Mouse (Mus musculus): ENCODE measurements around the gene Gm4969. TPM values are rescaled to one million over a fixed set of nuclear protein-coding genes. Genes with fewer than 3 reads are reported as not detected.

Gm4969 gene
- total and polyA plus RNA-seq, 2 experiments: 0.02 to 0.09 TPM

- H3K27me3 ChIP-seq (ENCODE audit: control insufficient read depth, insufficient read depth, low read length): no peaks in the 10 kb centered on the region
Observed at GRCm38 (mm10) chr7:19092381-19093173, 25.6 kb downstream of the Gm4969 start.

GRCm38 (mm10) chr7:19091913-19092312, 26.3 kb downstream of the Gm4969 start:
- Histone ChIP-seq H3K27me3 (ENCODE audit: control insufficient read depth, insufficient read depth, low read length) (no peaks in the 10 kb centered on the region), H3K4me1 (ENCODE audit: control insufficient read depth, insufficient read depth, low read length) (peaks cover 8% of the 10 kb centered on the region), H3K79me2 (ENCODE audit: control insufficient read depth, insufficient read depth, low read length) (peaks cover 3% of the 10 kb centered on the region; the same call in 1 of the 2 replicates), H3K36me3 (ENCODE audit: control insufficient read depth, insufficient read depth, low read length) (no peaks in the 10 kb centered on the region), H3K27ac (replicated peaks; ENCODE audit: insufficient read depth, low read depth, low read length) (no peak overlapping the region), H3K4me3 (ENCODE audit: insufficient read depth, low read depth, low read length) (no peak overlapping the region), H3K9ac (ENCODE audit: low read depth, low read length) (no peak overlapping the region)
- WGBS: 84% methylated on average over 17 of the region's 17 CpGs
- TF ChIP-seq CTCF (IDR thresholded peaks at IDR 0.05; ENCODE audit: low read depth, low read length) (no peak), POLR2A (IDR thresholded peaks at IDR 0.05; ENCODE audit: extremely low read depth, insufficient read depth, low read length) (no peak)
- DNase-seq (ENCODE audit: extremely low read depth, low read depth, low spot score): no peak

More at GRCm38 (mm10) chr7:19092381-19093173, 25.6 kb downstream of the Gm4969 start:
- no peak for DNase-seq (ENCODE audit: extremely low read depth, low read depth, low spot score)
- peaks cover 8% of the 10 kb centered on the region for H3K4me1 ChIP-seq (ENCODE audit: control insufficient read depth, insufficient read depth, low read length)
- peak overlapping the region; percentile 18; the same call in 1 of the 2 replicates for H3K9ac ChIP-seq (ENCODE audit: low read depth, low read length)
- TF ChIP-seq POLR2A (IDR thresholded peaks at IDR 0.05; ENCODE audit: extremely low read depth, insufficient read depth, low read length) (no peak), CTCF (IDR thresholded peaks at IDR 0.05; ENCODE audit: low read depth, low read length) (no peak)
- WGBS: 35% methylated on average over 38 of the region's 38 CpGs
- H3K79me2 ChIP-seq (ENCODE audit: control insufficient read depth, insufficient read depth, low read length): peaks cover 3% of the 10 kb centered on the region; the same call in 1 of the 2 replicates
- H3K4me3 ChIP-seq (ENCODE audit: insufficient read depth, low read depth, low read length): peak overlapping the region; percentile 46; the same call in 1 of the 2 replicates
- no peaks in the 10 kb centered on the region for H3K36me3 ChIP-seq (ENCODE audit: control insufficient read depth, insufficient read depth, low read length)
- H3K27ac ChIP-seq (replicated peaks; ENCODE audit: insufficient read depth, low read depth, low read length): no peak overlapping the region

DNA sequence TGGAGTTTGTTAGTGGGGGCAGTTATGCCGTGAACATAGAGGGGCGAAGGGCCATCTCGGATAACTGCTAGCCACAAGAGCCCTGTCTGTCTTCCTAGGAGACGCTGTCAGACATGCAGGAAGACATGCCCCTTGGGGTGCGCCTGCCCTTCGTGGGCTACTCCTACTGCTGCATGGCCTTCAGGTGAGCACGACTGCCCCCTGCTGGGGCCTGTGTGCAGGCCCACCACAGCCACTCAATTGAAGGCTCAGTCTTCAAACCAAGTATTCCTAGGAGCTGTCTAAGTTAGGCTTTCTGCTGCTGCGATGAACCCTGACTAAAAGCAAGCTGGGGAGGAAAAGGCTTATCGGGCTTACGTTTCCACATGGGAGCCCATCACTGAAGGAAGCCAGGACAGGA, 29.4 kb downstream of the Gm4969 start:
- H3K9ac ChIP-seq (ENCODE audit: low read depth, low read length): no peak overlapping the region
- TF ChIP-seq CTCF (IDR thresholded peaks at IDR 0.05; ENCODE audit: low read depth, low read length) (peak; percentile 94), POLR2A (IDR thresholded peaks at IDR 0.05; ENCODE audit: extremely low read depth, insufficient read depth, low read length) (no peak)
- WGBS: 45% methylated on average over 10 of the region's 10 CpGs
- no peak overlapping the region for H3K4me3 ChIP-seq (ENCODE audit: insufficient read depth, low read depth, low read length)
- H3K27ac ChIP-seq (replicated peaks; ENCODE audit: insufficient read depth, low read depth, low read length): no peak overlapping the region
- peaks cover 3% of the 10 kb centered on the region; the same call in 1 of the 2 replicates for H3K79me2 ChIP-seq (ENCODE audit: control insufficient read depth, insufficient read depth, low read length)
- peaks cover 10% of the 10 kb centered on the region for H3K4me1 ChIP-seq (ENCODE audit: control insufficient read depth, insufficient read depth, low read length)
- H3K36me3 ChIP-seq (ENCODE audit: control insufficient read depth, insufficient read depth, low read length): no peaks in the 10 kb centered on the region
- H3K27me3 ChIP-seq (ENCODE audit: control insufficient read depth, insufficient read depth, low read length): no peaks in the 10 kb centered on the region
- no peak for DNase-seq (ENCODE audit: extremely low read depth, low read depth, low spot score)

DNA sequence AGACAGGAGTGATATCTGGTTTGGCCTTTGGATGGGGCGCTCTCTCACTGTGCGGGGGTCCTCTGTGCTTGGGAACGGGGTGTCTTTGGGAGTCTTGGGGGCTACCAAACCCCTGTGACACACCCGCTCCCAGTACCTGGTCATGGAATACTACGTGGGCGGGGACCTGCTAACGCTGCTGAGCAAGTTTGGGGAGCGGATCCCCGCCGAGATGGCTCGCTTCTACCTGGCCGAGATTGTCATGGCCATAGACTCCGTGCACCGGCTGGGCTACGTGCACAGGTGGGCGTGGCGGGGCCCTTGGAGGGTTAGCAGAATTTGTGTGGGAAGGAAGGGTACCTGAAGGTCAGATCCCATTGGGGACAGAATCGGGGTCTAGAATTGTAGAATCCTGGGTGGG, 31.4 kb downstream of the Gm4969 start:
- Histone ChIP-seq H3K9ac (ENCODE audit: low read depth, low read length) (no peak overlapping the region), H3K4me1 (ENCODE audit: control insufficient read depth, insufficient read depth, low read length) (peaks cover 4% of the 10 kb centered on the region), H3K4me3 (ENCODE audit: insufficient read depth, low read depth, low read length) (no peak overlapping the region), H3K27me3 (ENCODE audit: control insufficient read depth, insufficient read depth, low read length) (no peaks in the 10 kb centered on the region), H3K36me3 (ENCODE audit: control insufficient read depth, insufficient read depth, low read length) (no peaks in the 10 kb centered on the region), H3K27ac (replicated peaks; ENCODE audit: insufficient read depth, low read depth, low read length) (no peak overlapping the region), H3K79me2 (ENCODE audit: control insufficient read depth, insufficient read depth, low read length) (no peaks in the 10 kb centered on the region)
- 79% methylated on average over 18 of the region's 18 CpGs for WGBS
- no peak for TF ChIP-seq CTCF (IDR thresholded peaks at IDR 0.05; ENCODE audit: low read depth, low read length)
- TF ChIP-seq POLR2A (IDR thresholded peaks at IDR 0.05; ENCODE audit: extremely low read depth, insufficient read depth, low read length): no peak
- DNase-seq (ENCODE audit: extremely low read depth, low read depth, low spot score): no peak

GRCm38 (mm10) chr7:19086042-19086441, 32.1 kb downstream of the Gm4969 start:
- whole genome bisulfite sequencing: 22% methylated on average over 14 of the region's 14 CpGs
- Histone ChIP-seq H3K27me3 (ENCODE audit: control insufficient read depth, insufficient read depth, low read length) (no peaks in the 10 kb centered on the region), H3K36me3 (ENCODE audit: control insufficient read depth, insufficient read depth, low read length) (no peaks in the 10 kb centered on the region), H3K9ac (ENCODE audit: low read depth, low read length) (peak overlapping the region; percentile 25; the same call in 1 of the 2 replicates), H3K79me2 (ENCODE audit: control insufficient read depth, insufficient read depth, low read length) (no peaks in the 10 kb centered on the region), H3K27ac (replicated peaks; ENCODE audit: insufficient read depth, low read depth, low read length) (peak overlapping the region; percentile 22; the same call in 1 of the 2 replicates), H3K4me3 (ENCODE audit: insufficient read depth, low read depth, low read length) (no peak overlapping the region), H3K4me1 (ENCODE audit: control insufficient read depth, insufficient read depth, low read length) (peaks cover 4% of the 10 kb centered on the region)
- peak; percentile 65 for DNase-seq (ENCODE audit: extremely low read depth, low read depth, low spot score)
- TF ChIP-seq CTCF (IDR thresholded peaks at IDR 0.05; ENCODE audit: low read depth, low read length) (no peak), POLR2A (IDR thresholded peaks at IDR 0.05; ENCODE audit: extremely low read depth, insufficient read depth, low read length) (no peak)

DNA sequence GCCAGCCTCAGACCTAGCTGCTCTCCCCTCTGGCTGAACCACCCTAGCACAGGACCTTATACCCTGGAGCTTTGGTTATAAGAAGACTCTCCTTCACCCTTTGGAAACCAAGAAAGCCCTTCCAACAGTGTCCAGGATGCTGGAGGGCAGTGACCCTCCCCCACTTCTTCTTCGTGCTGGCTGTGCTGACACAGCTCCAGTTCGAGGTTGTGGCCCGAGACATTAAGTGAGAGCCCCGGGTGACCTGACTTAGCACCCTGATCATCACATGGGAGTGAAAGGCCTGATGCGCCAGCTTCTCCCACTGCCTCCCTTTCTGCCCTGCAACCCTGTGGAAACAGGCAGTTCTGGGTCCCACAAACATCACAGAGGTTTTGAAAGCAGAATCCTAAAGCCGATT, 32.7 kb downstream of the Gm4969 start:
- 9% methylated on average over 6 of the region's 6 CpGs for WGBS
- Histone ChIP-seq H3K4me1 (ENCODE audit: control insufficient read depth, insufficient read depth, low read length) (peaks cover 4% of the 10 kb centered on the region), H3K36me3 (ENCODE audit: control insufficient read depth, insufficient read depth, low read length) (no peaks in the 10 kb centered on the region), H3K4me3 (ENCODE audit: insufficient read depth, low read depth, low read length) (peak overlapping the region; percentile 19; the same call in 1 of the 2 replicates), H3K79me2 (ENCODE audit: control insufficient read depth, insufficient read depth, low read length) (no peaks in the 10 kb centered on the region), H3K27ac (replicated peaks; ENCODE audit: insufficient read depth, low read depth, low read length) (peak overlapping the region; percentile 56; the same call in 1 of the 2 replicates), H3K27me3 (ENCODE audit: control insufficient read depth, insufficient read depth, low read length) (no peaks in the 10 kb centered on the region), H3K9ac (ENCODE audit: low read depth, low read length) (peak overlapping the region; percentile 25; the same call in 1 of the 2 replicates)
- no peak for TF ChIP-seq POLR2A (IDR thresholded peaks at IDR 0.05; ENCODE audit: extremely low read depth, insufficient read depth, low read length)
- TF ChIP-seq CTCF (IDR thresholded peaks at IDR 0.05; ENCODE audit: low read depth, low read length): no peak
- DNase-seq (ENCODE audit: extremely low read depth, low read depth, low spot score): no peak
